Mouse (Mus musculus): ENCODE measurements around the gene Gm8298. TPM values are rescaled to one million over a fixed set of nuclear protein-coding genes. Genes with fewer than 3 reads are reported as not detected.

Gm8298 gene
- total and polyA plus RNA-seq, 2 experiments from 2014 or later = not detected

- H3K27ac ChIP-seq (ENCODE audit: low read depth, low read length) = no peak within 1 kb of the TSS
- ATAC-seq (ENCODE audit: low FRiP score) (no peak), DNase-seq (ENCODE audit: low spot score) (no peak)
- TF ChIP-seq CTCF (IDR thresholded peaks at IDR 0.05) = no peak
- no peaks in the 10 kb centered on the region for H3K27me3 ChIP-seq (ENCODE audit: insufficient read depth, low read length)
- no peak within 1 kb of the TSS for H3K4me2 ChIP-seq (ENCODE audit: low read depth, low read length, poor library complexity, severe bottlenecking)
- no peaks in the 10 kb centered on the region for H3K36me3 ChIP-seq (ENCODE audit: insufficient read depth, low read length)
- no peak within 1 kb of the TSS for H3K9ac ChIP-seq (replicated peaks; ENCODE audit: low read length, poor library complexity, severe bottlenecking)
- WGBS = 87% methylated on average over 2 of the region's 2 CpGs
- no peaks in the 10 kb centered on the region for H3K9me3 ChIP-seq (ENCODE audit: low read length)
- H3K4me1 ChIP-seq (ENCODE audit: insufficient read depth, low read length) = no peaks in the 10 kb centered on the region
- no peak within 1 kb of the TSS for H3K4me3 ChIP-seq (ENCODE audit: low read depth, low read length)
These were observed 64.1 kb downstream of the Gm8298 start, which contains the start of gene C130079G13Rik for GRCm38 (mm10) chr3:59924914-59925313. TSS of gene C130079G13Rik (plus strand) at chr3:59925214.

Other genes starting within 250 kb of the Gm8298 start
- not detected in 2 replicates for gene Gm5538, start 131.3 kb upstream of the Gm8298 start, total RNA-seq (2014; rRNA removed)
- gene Gm5538, start 131.3 kb upstream of the Gm8298 start, polyA plus RNA-seq (2015; fragmentation: Nextera tagmentation; extraction: Ambion mirVana) = not detected in 2 replicates
- 0.11 TPM in 1 of 2 replicates, not detected in the other for gene C130079G13Rik, start 64.2 kb downstream of the Gm8298 start, total RNA-seq (2014; rRNA removed)
- not detected in 2 replicates for gene C130079G13Rik, start 64.2 kb downstream of the Gm8298 start, polyA plus RNA-seq (2015; fragmentation: Nextera tagmentation; extraction: Ambion mirVana)
- gene Aadacl2, start 145.7 kb downstream of the Gm8298 start, total RNA-seq (2014; rRNA removed) = not detected in 2 replicates
- gene Aadacl2, start 145.7 kb downstream of the Gm8298 start, polyA plus RNA-seq (2015; fragmentation: Nextera tagmentation; extraction: Ambion mirVana) = not detected in 2 replicates
- 0.19 TPM in 1 of 2 replicates, not detected in the other for gene Aadac, start 164.7 kb downstream of the Gm8298 start, total RNA-seq (2014; rRNA removed)
- not detected in 2 replicates for gene Aadac, start 164.7 kb downstream of the Gm8298 start, polyA plus RNA-seq (2015; fragmentation: Nextera tagmentation; extraction: Ambion mirVana)
- gene Sucnr1, start 220.8 kb downstream of the Gm8298 start, total RNA-seq (2014; rRNA removed) = not detected in 2 replicates
- not detected in 2 replicates for gene Sucnr1, start 220.8 kb downstream of the Gm8298 start, polyA plus RNA-seq (2015; fragmentation: Nextera tagmentation; extraction: Ambion mirVana)

Measured in midbrain, postnatal 0 days (tissue).